Comparison of ENCODE assay signal across 7 mouse cellular contexts in the genomic region with DNA sequence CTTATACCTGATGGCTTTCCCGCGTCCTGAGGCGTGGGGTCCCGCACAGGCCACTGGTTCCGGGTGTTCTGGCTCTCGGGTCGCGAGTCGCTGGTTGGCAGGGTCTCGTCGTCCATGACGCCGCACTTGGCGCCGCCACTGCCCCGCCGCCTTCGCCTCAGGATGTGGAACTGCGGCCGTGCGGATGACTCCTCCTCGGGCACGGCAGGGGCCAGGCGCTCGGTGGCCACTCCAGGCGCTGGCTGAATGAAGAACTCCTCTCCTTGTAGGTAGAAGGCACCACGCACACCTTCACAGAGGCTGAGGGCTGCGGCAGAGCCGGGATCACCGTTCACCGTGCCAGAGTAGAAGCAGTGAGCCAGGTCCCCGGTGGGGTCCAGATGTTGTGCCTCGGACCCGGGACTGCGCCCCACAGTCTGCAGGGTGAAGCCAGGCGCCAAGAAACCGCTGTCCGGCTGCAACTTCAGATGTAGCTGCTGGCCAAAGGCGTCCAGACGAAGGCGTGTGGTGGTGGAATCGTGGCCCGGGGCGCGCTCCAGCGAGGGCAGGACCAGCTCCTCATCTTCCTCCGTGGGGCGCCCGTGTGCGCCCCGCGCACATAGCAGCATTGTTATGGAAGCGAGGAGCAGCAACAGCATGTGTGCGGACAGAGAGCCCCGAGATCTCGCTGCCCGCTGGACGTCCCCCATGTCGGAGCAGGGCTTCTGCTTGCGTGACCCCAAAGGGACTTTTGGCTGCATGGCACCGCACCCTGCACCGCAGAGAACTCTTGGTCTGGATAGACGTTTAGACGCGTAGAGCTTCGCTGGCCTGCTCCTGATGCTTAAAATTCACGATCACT. TPM values are rescaled to one million over a fixed set of nuclear protein-coding genes. Genes with fewer than 3 reads are reported as not detected.
DNase-seq lines count a peak whose midpoint lies in the region; ATAC-seq and TF ChIP-seq lines count a peak whose summit lies in the region.

No protein-coding gene starts in this region.

- H3K36me3 ChIP-seq in forebrain, postnatal 0 days (ENCODE audit: insufficient read depth): no peaks in the 10 kb centered on the region
- peaks cover 9% of the 10 kb centered on the region; the same call in 1 of the 2 replicates for H3K36me3 ChIP-seq in hindbrain, embryonic 12.5 days
- peaks cover 10% of the 10 kb centered on the region for H3K36me3 ChIP-seq in midbrain, embryonic 12.5 days

- no peak for ATAC-seq in forebrain, postnatal 0 days
- peak; percentile 21 for ATAC-seq in hindbrain, embryonic 12.5 days (ENCODE audit: low FRiP score)
- ATAC-seq in midbrain, embryonic 12.5 days (ENCODE audit: low FRiP score, low read depth): peak; percentile 17

- no peaks in the 10 kb centered on the region for H3K4me1 ChIP-seq in forebrain, postnatal 0 days (ENCODE audit: insufficient read depth)
- H3K4me1 ChIP-seq in hindbrain, embryonic 12.5 days: peaks cover 14% of the 10 kb centered on the region
- 0 out of 2 replicates have a peak, but pooled peaks cover 8% of the 10 kb centered on the region for H3K4me1 ChIP-seq in midbrain, embryonic 12.5 days

- peak overlapping the region; percentile 57 for H3K4me3 ChIP-seq in forebrain, postnatal 0 days (ENCODE audit: low read depth, low read length)
- peak overlapping the region; percentile 62 for H3K4me3 ChIP-seq in hindbrain, embryonic 12.5 days
- peak overlapping the region; percentile 60 for H3K4me3 ChIP-seq in midbrain, embryonic 12.5 days

- peak overlapping the region; percentile 16; the same call in 1 of the 2 replicates for H3K27ac ChIP-seq in forebrain, postnatal 0 days (ENCODE audit: low read depth, low read length)
- peak overlapping the region; percentile 77 for H3K27ac ChIP-seq in hindbrain, embryonic 12.5 days
- H3K27ac ChIP-seq in midbrain, embryonic 12.5 days (replicated peaks): peak overlapping the region; percentile 70

- TF ChIP-seq POLR2A in brain, embryonic 14.5 days (IDR thresholded peaks at IDR 0.05; ENCODE audit: borderline replicate concordance, extremely low read depth, insufficient read depth, insufficient read length, poor library complexity, severe bottlenecking): no peak

- no peaks in the 10 kb centered on the region for H3K9me3 ChIP-seq in forebrain, postnatal 0 days (ENCODE audit: low read length)
- H3K9me3 ChIP-seq in hindbrain, embryonic 12.5 days (replicated peaks): no peaks in the 10 kb centered on the region
- no peaks in the 10 kb centered on the region for H3K9me3 ChIP-seq in midbrain, embryonic 12.5 days

- H3K4me2 ChIP-seq in forebrain, postnatal 0 days (ENCODE audit: low read depth): peak overlapping the region; percentile 99
- peak overlapping the region; percentile 99 for H3K4me2 ChIP-seq in hindbrain, embryonic 12.5 days (replicated peaks)
- H3K4me2 ChIP-seq in midbrain, embryonic 12.5 days (replicated peaks): peak overlapping the region; percentile 79

- intact Hi-C loops in left cerebral cortex, postnatal 4 days (cut with DNase I): loop anchor here (10.0 kb wide), 1 partner anchor 1593 kb away; no protein-coding TSS in a partner anchor

- WGBS in forebrain, postnatal 0 days: 3% methylated on average over 67 of the region's 67 CpGs
- WGBS in hindbrain, embryonic 12.5 days: under 1% methylated on average over 67 of the region's 67 CpGs
- WGBS in midbrain, embryonic 12.5 days: under 1% methylated on average over 67 of the region's 67 CpGs

- no peak for TF ChIP-seq CTCF in brain, embryonic 14.5 days (IDR thresholded peaks at IDR 0.05; ENCODE audit: borderline replicate concordance, extremely low read depth, insufficient read depth, insufficient read length)
- TF ChIP-seq CTCF in forebrain, postnatal 0 days (IDR thresholded peaks at IDR 0.05; ENCODE audit: low read depth): peak; percentile 30; the same call in 1 of the 2 replicates

- no peaks in the 10 kb centered on the region for H3K27me3 ChIP-seq in forebrain, postnatal 0 days (ENCODE audit: insufficient read depth, low read length)
- H3K27me3 ChIP-seq in hindbrain, embryonic 12.5 days: no peaks in the 10 kb centered on the region
- H3K27me3 ChIP-seq in midbrain, embryonic 12.5 days: peaks cover 16% of the 10 kb centered on the region; the same call in 1 of the 2 replicates

- DNase-seq in NIH3T3 (ENCODE audit: low read depth): peak; percentile 67
- DNase-seq in brain, embryonic 14.5 days (ENCODE audit: low read depth): peak; percentile 47
- DNase-seq in forebrain, postnatal 0 days: peak; percentile 32
- peak; percentile 63 for DNase-seq in left cerebral cortex, postnatal 4 days
- DNase-seq in testis, postnatal 10 days (ENCODE audit: low spot score): peak; percentile 68

- H3K9ac ChIP-seq in forebrain, postnatal 0 days: peak overlapping the region; percentile 54
- peak overlapping the region; percentile 70 for H3K9ac ChIP-seq in hindbrain, embryonic 12.5 days
- H3K9ac ChIP-seq in midbrain, embryonic 12.5 days (replicated peaks): peak overlapping the region; percentile 60

RNA-seq across cellular contexts. Expression of gene Adamts1, which starts 0.7 kb away (rescaled TPM):
- polyA plus RNA-seq in brain, embryonic 14.5 days (2012; rRNA removed): 7.8 and 9.7 TPM in 2 replicates
- total RNA-seq in forebrain, postnatal 0 days (2014; rRNA removed): 12.5 and 13.8 TPM in 2 replicates
- polyA plus RNA-seq in forebrain, postnatal 0 days (2015; fragmentation: Nextera tagmentation; extraction: Ambion mirVana): 3.7 and 5.1 TPM in 2 replicates
- polyA plus RNA-seq in hindbrain, embryonic 12.5 days (2016; fragmentation: Nextera tagmentation; extraction: Ambion mirVana): 22.8 and 26.7 TPM in 2 replicates
- 1 to 10 TPM; 6.5 to 8.2 TPM for total RNA-seq in left cerebral cortex, postnatal 4 days (2021)
- polyA plus RNA-seq in midbrain, embryonic 12.5 days (2016; fragmentation: Nextera tagmentation; extraction: Ambion mirVana): 8.6 and 9.2 TPM in 2 replicates

Comparison
In these comparisons a context has a peak if more than half of its experiments do, and no peak if none do; other contexts are left out.
1. H3K27ac ChIP-seq: peak in every context shown above with its lines; median percentile 77 in hindbrain, embryonic 12.5 days; 70 in midbrain, embryonic 12.5 days; 16 in forebrain, postnatal 0 days.